Mouse (Mus musculus): ENCODE data around the gene Vmn2r89. TPM values are rescaled to one million over a fixed set of nuclear protein-coding genes. Genes with fewer than 3 reads are reported as not detected.

Gene Vmn2r89
- total RNA-seq (2023), result not detected

DNA sequence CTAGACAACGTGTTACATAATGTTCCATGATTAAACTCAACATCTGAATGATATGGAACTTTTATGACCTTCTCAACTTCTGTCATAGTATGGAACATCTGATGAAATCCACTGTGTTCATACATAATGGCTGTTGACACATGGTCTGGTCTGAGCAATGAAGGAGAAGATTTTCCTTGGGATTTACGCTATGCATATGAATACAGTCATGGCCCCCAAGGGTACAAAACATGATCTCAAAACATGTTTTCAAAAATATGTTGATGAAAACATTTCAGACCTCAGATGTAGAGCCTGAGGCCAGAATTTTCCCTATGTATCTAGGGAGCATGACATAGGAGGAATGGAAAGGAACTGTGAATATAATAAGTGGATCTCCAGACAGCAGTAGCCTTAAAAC, at the start of gene Vmn2r89:
Gene Vmn2r89 (plus strand): TSS at position 301 of the 400 bp plus-strand sequence.

DNA sequence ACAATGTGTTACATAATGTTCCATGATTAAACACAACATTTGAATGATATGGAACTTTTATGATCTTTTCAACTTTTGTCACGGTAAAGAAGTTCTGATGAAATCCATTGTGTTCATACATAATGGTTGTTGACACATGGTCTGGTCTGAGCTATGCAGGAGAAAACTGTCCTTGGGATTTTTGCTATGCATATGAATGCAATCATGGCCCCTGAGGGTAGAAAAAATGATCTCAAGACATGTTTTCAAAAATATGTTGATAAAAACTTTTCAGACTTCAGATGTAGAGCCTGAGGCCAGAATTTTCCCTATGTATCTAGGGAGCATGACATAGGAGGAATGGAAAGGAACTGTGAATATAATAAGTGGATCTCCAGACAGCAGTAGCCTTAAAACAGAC, 41.1 kb upstream of the Vmn2r89 start, which contains the start of gene Vmn2r88:
Gene Vmn2r88 (plus strand): TSS at position 301 of the 400 bp plus-strand sequence.

Other genes with a start within 250 kb of the Vmn2r89 start
- not detected for gene Ear14, start 248.5 kb upstream of the Vmn2r89 start, total RNA-seq (2023)
- 10 to 100 TPM; 38.2 to 59.1 TPM for gene Rnase2a, start 195.7 kb upstream of the Vmn2r89 start, total RNA-seq (2023)
- not detected for gene Gm7247, start 90.1 kb upstream of the Vmn2r89 start, total RNA-seq (2023)
- gene Vmn2r88, start 41.0 kb upstream of the Vmn2r89 start, total RNA-seq (2023), result not detected
- not detected for gene Gm5622, start 100.9 kb downstream of the Vmn2r89 start, total RNA-seq (2023)
- gene Gm17175, start 122.2 kb downstream of the Vmn2r89 start, total RNA-seq (2023), result not detected
- not detected for gene Gm17174, start 140.3 kb downstream of the Vmn2r89 start, total RNA-seq (2023)
- not detected for gene Gm17078, start 159.5 kb downstream of the Vmn2r89 start, total RNA-seq (2023)
- gene Gm4181, start 183.8 kb downstream of the Vmn2r89 start, total RNA-seq (2023), result not detected
- gene Gm17079, start 243.6 kb downstream of the Vmn2r89 start, total RNA-seq (2023), result not detected

Data from neutrophil, adult 59 days (primary cell).